Mouse (Mus musculus) Patski (cell line): ENCODE data around the gene Slfn3. TPM values are rescaled to one million over a fixed set of nuclear protein-coding genes. Genes with fewer than 3 reads are reported as not detected.
"Not testable (repeated sequence)": the region's sequence is repeated elsewhere in the genome, so short reads cannot be mapped to it uniquely, and the experiment has no call there.

ENCODE experiments used
- ATAC-seq: fragments of 100-300 bp; one replicate; pipeline ENCODE4 v1.8.0; 2021
- CTCF ChIA-PET: fragments of 350-600 bp; sonication (Branson Sonifier 250); formaldehyde crosslinking; loops from one replicate; lab custom pipeline; 2022; ENCODE audit warnings: inconsistent platforms; lab: Charles Lee
- POLR2A ChIA-PET: fragments of 350-600 bp; sonication (Branson Sonifier 250); formaldehyde crosslinking; loops from one replicate; lab custom pipeline; 2022; ENCODE audit warnings: antibody characterized with exemption, inconsistent platforms; lab: Charles Lee
- DNase-seq: peaks from one replicate; pipeline ENCODE4 v3.0.0-alpha.2; 2011; ENCODE audit warnings: low read depth, low spot score
- H3K27me3 ChIP-seq: fragments of 371-371 bp; one replicate; pipeline ENCODE4 v1.5.1; 2021
- CTCF ChIP-seq: fragments of 100-300 bp; IDR thresholded peaks from one replicate; pipeline ENCODE4 v1.5.1; 2021
- in situ Hi-C: fragments of 300-500 bp; cut with MboI; formaldehyde crosslinking; loops from 3 replicates; pipeline ENCODE4 v1.11.1; 2018; ENCODE audit warnings: low pct_unique_long_range_greater_than_20kb, mixed read lengths
- polyA plus RNA-seq: library from polyadenylated mRNA; unstranded; gene quantifications from one replicate; pipeline ENCODE4 v1.2.3, GENCODE M21; 2021

Gene Slfn3
- polyA plus RNA-seq = not detected

DNA sequence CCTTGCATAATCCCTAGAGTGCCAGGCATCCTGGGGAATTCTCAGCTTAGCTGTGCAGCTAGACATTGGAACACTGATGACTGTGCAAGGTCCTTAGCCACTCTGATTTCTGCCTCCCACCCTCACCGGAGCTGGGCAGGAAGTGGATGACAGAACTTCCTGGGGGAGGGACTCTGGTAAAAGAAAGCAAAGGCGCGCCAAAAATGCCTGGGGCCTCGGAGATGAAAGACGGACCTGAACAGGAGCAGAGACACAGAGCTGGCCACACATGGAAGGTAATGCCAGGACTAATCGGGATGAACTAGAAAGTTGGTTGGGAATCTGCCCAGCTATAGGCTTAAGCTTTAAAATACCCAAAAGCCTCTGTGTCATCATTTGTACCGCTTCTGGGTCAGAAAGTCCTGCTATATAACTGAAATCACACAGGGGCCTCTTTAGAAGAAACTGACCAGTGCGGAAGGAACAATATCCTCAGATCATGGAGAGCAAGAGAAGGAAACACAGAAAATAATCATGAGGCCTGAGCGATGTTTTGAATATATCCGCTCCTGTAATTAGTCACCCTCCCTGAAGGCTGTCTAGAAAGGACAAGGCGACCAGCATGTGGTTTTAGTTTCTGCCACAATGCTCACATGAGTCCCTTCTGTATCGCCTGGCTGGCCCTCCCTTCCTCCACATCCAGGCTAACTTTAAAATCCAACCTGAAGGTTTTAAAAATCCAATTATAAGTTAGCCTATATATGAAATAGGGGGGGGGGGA lies at the start of gene Slfn3:
TSS of gene Slfn3 (plus strand) at position 197 of the 760 bp plus-strand sequence.
- in situ Hi-C loops = loop anchor here (25.0 kb wide), 5 partner anchors 154 to 954 kb away; partner anchors contain the start of genes Nle1 and Unc45b
- ATAC-seq = no peak
- H3K27me3 ChIP-seq = peaks cover 34% of the 10 kb centered on the region
- TF ChIP-seq CTCF = no peak
- no peak for DNase-seq
- ChIA-PET CTCF (interaction anchor here (0.7 kb wide), 1 partner anchor 40 kb away, joined by 3 read pairs; no protein-coding TSS in a partner anchor), POLR2A (no interaction called here)

GRCm38 (mm10) chr11:83148939-83149338 lies 42.2 kb upstream of the Slfn3 start:
- CTCF ChIA-PET, in situ Hi-C loops: not testable (repeated sequence)

DNA sequence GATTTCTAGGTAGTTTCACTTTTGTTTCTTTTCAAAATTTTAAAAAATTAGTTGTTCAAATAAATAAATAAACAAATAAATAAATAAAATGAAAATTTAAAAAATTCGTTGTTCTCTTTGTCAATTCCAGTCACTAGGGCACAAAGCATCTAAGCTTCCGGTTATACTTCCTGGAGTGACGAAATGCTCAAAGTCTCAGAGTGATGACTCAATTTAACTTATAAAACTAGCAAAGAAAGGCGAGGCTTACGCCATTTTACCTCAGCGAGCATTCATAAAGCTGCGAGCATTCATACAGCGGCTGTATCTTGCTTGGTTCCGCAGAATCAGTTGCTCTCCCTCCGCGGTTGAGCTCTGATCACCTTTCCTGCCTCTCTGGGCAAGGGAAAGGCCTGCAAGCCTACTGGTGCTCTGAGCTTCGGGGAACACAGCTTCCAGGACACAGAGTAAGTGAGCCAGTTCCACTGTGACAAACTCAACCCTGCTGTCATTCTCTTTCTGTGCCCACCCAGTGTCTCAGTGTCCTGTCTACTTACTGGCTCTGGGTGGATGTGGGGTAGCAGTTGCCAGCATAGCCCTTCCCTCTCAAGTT lies 16.1 kb upstream of the Slfn3 start, which contains the start of gene Slfn4:
TSS of gene Slfn4 (plus strand) at position 239 of the 592 bp plus-strand sequence.
- in situ Hi-C loops = loop anchor here (25.0 kb wide), 5 partner anchors 138 to 938 kb away; partner anchors contain the start of genes Nle1 and Unc45b
- CTCF ChIA-PET = no interaction called here
- DNase-seq (no peak), ATAC-seq (no peak)
- POLR2A ChIA-PET = no interaction called here
- no peak for TF ChIP-seq CTCF
- peaks cover 3% of the 10 kb centered on the region for H3K27me3 ChIP-seq

More at GRCm38 (mm10) chr11:83148939-83149338, 42.2 kb upstream of the Slfn3 start:
- H3K27me3 ChIP-seq, POLR2A ChIA-PET, DNase-seq, ATAC-seq: not testable (repeated sequence)

DNA sequence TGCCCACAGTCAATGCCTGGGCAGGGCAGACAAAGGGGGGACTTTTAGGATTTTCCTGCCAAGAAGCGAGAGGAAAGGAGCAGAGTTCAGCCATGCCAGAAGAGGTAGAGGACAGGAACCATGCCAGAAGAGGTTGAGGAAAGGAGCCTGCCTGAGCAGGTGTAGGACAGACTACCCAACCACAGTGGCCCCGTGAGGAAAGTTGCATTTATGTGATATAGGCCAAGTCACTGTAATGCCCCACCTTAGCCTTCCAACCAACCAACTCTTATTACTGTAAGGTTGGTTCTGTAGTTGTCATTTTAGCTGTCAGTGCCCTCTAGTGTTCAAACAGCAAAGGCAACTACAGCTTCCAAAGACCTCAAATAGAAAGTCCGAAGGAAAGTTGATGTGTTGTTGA lies 871 bp downstream of the Slfn3 start:
- ChIA-PET POLR2A (no interaction called here), CTCF (interaction anchor here (0.7 to 1.4 kb wide), 2 partner anchors 36 to 39 kb away, joined by 3 read pairs; no protein-coding TSS in a partner anchor)
- no peak for DNase-seq
- no peak for ATAC-seq
- H3K27me3 ChIP-seq = peaks cover 36% of the 10 kb centered on the region
- in situ Hi-C loops = loop anchor here (25.0 kb wide), 5 partner anchors 155 to 955 kb away; partner anchors contain the start of genes Nle1 and Unc45b
- peak; percentile 56 for TF ChIP-seq CTCF

DNA sequence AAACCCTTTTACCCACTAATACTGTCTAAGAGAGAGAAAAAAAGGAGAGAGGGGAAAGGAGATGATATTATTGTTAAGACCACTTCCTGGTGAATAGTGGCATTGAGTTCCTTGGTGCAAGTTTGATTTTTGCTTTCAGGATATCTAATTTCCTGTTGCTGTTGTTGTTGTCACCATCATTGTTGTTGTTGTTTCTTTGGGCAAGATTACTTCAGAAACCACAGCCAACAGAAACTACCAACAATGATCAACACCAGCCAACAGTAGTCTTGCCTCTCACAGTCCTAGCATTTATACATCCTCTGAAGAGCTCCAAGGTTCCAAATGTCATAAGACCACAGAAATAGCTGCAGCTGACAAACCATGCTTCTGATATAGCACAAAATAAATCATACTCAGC lies 13.9 kb downstream of the Slfn3 start:
- in situ Hi-C loops = loop anchor here (25.0 kb wide), 1 partner anchor 93 kb away; the partner anchor contains the start of gene Slfn1
- POLR2A ChIA-PET = no interaction called here
- DNase-seq = no peak
- ATAC-seq = no peak
- TF ChIP-seq CTCF = no peak
- CTCF ChIA-PET = no interaction called here
- H3K27me3 ChIP-seq = peaks cover 63% of the 10 kb centered on the region

DNA sequence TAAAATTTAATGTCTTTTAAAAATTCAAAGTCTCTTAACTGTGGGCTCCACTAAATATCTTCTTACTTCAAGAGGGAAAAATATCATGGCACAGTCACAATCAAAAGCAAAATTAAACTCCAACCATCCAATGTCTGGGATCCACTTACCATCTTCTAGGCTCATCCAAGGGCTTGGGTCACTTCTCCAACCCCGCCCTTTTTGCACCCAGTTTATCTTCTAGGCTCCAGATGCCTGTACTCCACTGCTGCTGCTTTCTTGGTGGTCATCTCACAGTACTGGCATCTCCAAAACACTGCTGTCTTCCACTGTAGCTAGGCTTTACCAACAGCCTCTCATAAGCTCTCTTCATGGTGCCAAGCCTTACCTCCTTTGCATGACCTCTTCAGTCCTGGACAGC lies 25.0 kb downstream of the Slfn3 start:
- CTCF ChIA-PET = no interaction called here

DNA sequence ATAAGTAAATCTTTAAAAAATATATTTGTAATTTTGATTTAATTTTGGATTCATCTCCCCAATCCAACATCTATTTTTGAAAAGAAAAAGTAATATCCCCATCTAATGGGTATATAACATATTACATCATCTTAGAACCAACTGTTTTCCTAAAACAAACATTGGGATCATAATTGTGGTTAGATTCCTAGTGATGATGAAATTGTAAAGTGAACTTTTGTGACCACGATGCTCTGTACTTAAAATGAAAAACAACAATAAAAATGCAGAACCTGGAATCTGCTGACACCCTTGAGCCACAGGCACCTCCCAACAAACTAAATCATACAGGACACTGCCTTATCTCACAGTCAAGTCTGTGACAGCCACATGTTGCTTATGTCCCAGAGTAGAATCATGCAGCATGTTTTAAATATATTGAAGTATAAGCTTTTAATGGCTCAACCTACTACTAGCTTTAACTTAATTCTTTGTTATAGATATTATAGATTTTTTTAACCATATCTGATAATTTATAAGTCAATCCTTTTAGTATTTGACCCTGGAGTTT lies 30.3 kb downstream of the Slfn3 start:
- in situ Hi-C loops = loop anchor here (25.0 kb wide), 1 partner anchor 109 kb away; the partner anchor contains the start of gene Slfn1
- CTCF ChIA-PET = no interaction called here
- DNase-seq (no peak), ATAC-seq (no peak)
- peaks cover 51% of the 10 kb centered on the region for H3K27me3 ChIP-seq
- TF ChIP-seq CTCF = no peak
- POLR2A ChIA-PET = no interaction called here

More for the DNA sequence above, 25.0 kb downstream of the Slfn3 start:
- H3K27me3 ChIP-seq = peaks cover 40% of the 10 kb centered on the region
- ATAC-seq (no peak), DNase-seq (no peak)
- in situ Hi-C loops = loop anchor here (25.0 kb wide), 1 partner anchor 104 kb away; the partner anchor contains the start of gene Slfn1
- POLR2A ChIA-PET = no interaction called here
- no peak for TF ChIP-seq CTCF

DNA sequence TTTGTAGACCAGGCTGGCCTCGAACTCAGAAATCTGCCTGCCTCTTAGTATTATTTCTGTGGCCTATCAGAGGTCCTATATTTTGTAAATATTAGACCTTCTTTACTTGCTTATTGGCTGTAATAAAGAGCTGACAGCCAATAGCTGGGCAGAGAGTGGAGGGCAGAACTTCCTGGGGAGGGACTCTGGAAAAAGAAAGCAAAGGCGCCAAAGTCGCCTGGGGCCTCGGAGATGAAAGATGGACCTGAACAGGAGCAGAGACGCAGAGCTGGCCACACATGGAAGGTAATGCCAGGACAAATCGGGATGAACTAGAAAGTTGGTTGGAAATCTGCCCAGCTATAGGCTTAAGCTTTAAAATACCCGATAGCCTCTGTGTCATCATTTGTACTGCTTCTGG lies 32.2 kb downstream of the Slfn3 start:
- POLR2A ChIA-PET = no interaction called here
- H3K27me3 ChIP-seq = peaks cover 55% of the 10 kb centered on the region
- CTCF ChIA-PET = no interaction called here
- DNase-seq = no peak
- in situ Hi-C loops = loop anchor here (25.0 kb wide), 1 partner anchor 111 kb away; the partner anchor contains the start of gene Slfn1
- ATAC-seq = no peak
- no peak for TF ChIP-seq CTCF

- CTCF ChIA-PET, DNase-seq, ATAC-seq, POLR2A ChIA-PET: not testable (repeated sequence)
- peaks cover 55% of the 10 kb centered on the region for H3K27me3 ChIP-seq
- in situ Hi-C loops = loop anchor here (25.0 kb wide), 1 partner anchor 111 kb away; the partner anchor contains the start of gene Slfn1
Observed at GRCm38 (mm10) chr11:83223793-83224192, 32.7 kb downstream of the Slfn3 start.

- no peak for ATAC-seq
- CTCF ChIA-PET = no interaction called here
- POLR2A ChIA-PET = no interaction called here
- DNase-seq = no peak
- in situ Hi-C loops = loop anchor here (25.0 kb wide), 1 partner anchor 112 kb away; the partner anchor contains the start of gene Slfn1
- H3K27me3 ChIP-seq = peaks cover 55% of the 10 kb centered on the region
- no peak for TF ChIP-seq CTCF
Observed at GRCm38 (mm10) chr11:83224217-83224616, 33.1 kb downstream of the Slfn3 start.
